Mouse (Mus musculus) neural tube, embryonic 10.5 days (tissue): ENCODE measurements around the gene Slc25a29.
"Not testable (repeated sequence)": the region's sequence is repeated elsewhere in the genome, so short reads cannot be mapped to it uniquely, and the experiment has no call there.

ENCODE experiments used
- DNase-seq: peaks from one replicate; pipeline ENCODE4 v3.0.0-alpha.2; 2017; ENCODE audit warnings: low spot score; ENCODE audit errors: extremely low spot score

Gene Slc25a29

GRCm38 (mm10) chr12:108835840-108836409 is at the start of gene Slc25a29, which contains the start of gene Slc25a47:
Gene Slc25a29, minus strand, starts transcription at chr12:108835883.
Gene Slc25a47, plus strand, starts transcription at chr12:108836046.
- DNase-seq: peak; percentile 95

- DNase-seq: no peak
Measured at GRCm38 (mm10) chr12:108882776-108883175, 47.1 kb upstream of the Slc25a29 start.

GRCm38 (mm10) chr12:108881192-108881591 is 45.5 kb upstream of the Slc25a29 start:
- no peak for DNase-seq

GRCm38 (mm10) chr12:108880606-108881005 is 44.9 kb upstream of the Slc25a29 start:
- DNase-seq: no peak

GRCm38 (mm10) chr12:108879138-108879537 is 43.5 kb upstream of the Slc25a29 start:
- no peak for DNase-seq

GRCm38 (mm10) chr12:108873122-108873521 is 37.4 kb upstream of the Slc25a29 start:
- no peak for DNase-seq

- DNase-seq: no peak
Measured at GRCm38 (mm10) chr12:108869575-108869974, 33.9 kb upstream of the Slc25a29 start.

- DNase-seq: no peak
Measured at GRCm38 (mm10) chr12:108865007-108865494, 29.4 kb upstream of the Slc25a29 start.

GRCm38 (mm10) chr12:108858486-108858885 is 22.8 kb upstream of the Slc25a29 start:
- DNase-seq: no peak

GRCm38 (mm10) chr12:108857589-108858184 is 22.0 kb upstream of the Slc25a29 start:
- no peak for DNase-seq

GRCm38 (mm10) chr12:108857109-108857508 is 21.4 kb upstream of the Slc25a29 start:
- DNase-seq: no peak

GRCm38 (mm10) chr12:108856186-108856585 is 20.5 kb upstream of the Slc25a29 start:
- no peak for DNase-seq

GRCm38 (mm10) chr12:108855081-108855480 is 19.4 kb upstream of the Slc25a29 start:
- DNase-seq: no peak

- DNase-seq: no peak
Measured at GRCm38 (mm10) chr12:108852822-108853221, 17.1 kb upstream of the Slc25a29 start.

- no peak for DNase-seq
Measured at GRCm38 (mm10) chr12:108850886-108851285, 15.2 kb upstream of the Slc25a29 start.

GRCm38 (mm10) chr12:108850129-108850528 is 14.4 kb upstream of the Slc25a29 start:
- no peak for DNase-seq

GRCm38 (mm10) chr12:108849488-108850022 is 13.9 kb upstream of the Slc25a29 start:
- no peak for DNase-seq

- DNase-seq: not testable (repeated sequence)
Measured at GRCm38 (mm10) chr12:108848033-108848432, 12.3 kb upstream of the Slc25a29 start.

GRCm38 (mm10) chr12:108842663-108843062 is 7.0 kb upstream of the Slc25a29 start:
- DNase-seq: no peak

- no peak for DNase-seq
Measured at GRCm38 (mm10) chr12:108841181-108841580, 5.5 kb upstream of the Slc25a29 start.

- no peak for DNase-seq
Measured at GRCm38 (mm10) chr12:108836722-108837121, 1.0 kb upstream of the Slc25a29 start.

GRCm38 (mm10) chr12:108835208-108835839 is 359 bp downstream of the Slc25a29 start:
- DNase-seq: no peak
